ENCODE assay signal across 8 mouse cellular contexts in genomic region chrX:129750094-129750569, GRCm38 (mm10). TPM values are rescaled to one million over a fixed set of nuclear protein-coding genes. Genes with fewer than 3 reads are reported as not detected.
DNase-seq lines count a peak whose midpoint lies in the region; ATAC-seq lines count a peak whose summit lies in the region.

No protein-coding gene starts in this region.

- ATAC-seq in forebrain, embryonic 16.5 days, result peak; percentile 80
- peak; percentile 85 for ATAC-seq in intestine, embryonic 14.5 days (replicated peaks; ENCODE audit: low FRiP score, low TSS enrichment, low read depth)
- ATAC-seq in neural tube, embryonic 14.5 days (ENCODE audit: low read depth), result peak; percentile 76

- no peaks in the 10 kb centered on the region for H3K27me3 ChIP-seq in forebrain, embryonic 16.5 days (replicated peaks; ENCODE audit: control insufficient read depth, insufficient read depth, low read length)
- no peaks in the 10 kb centered on the region for H3K27me3 ChIP-seq in intestine, embryonic 14.5 days (replicated peaks; ENCODE audit: control insufficient read depth, insufficient read depth, low read length)
- no peaks in the 10 kb centered on the region for H3K27me3 ChIP-seq in neural tube, embryonic 14.5 days (ENCODE audit: control insufficient read depth, insufficient read depth, low read length)

- no peaks in the 10 kb centered on the region for H3K36me3 ChIP-seq in forebrain, embryonic 16.5 days (ENCODE audit: control insufficient read depth, insufficient read depth)
- H3K36me3 ChIP-seq in intestine, embryonic 14.5 days (ENCODE audit: control insufficient read depth, insufficient read depth, low read length), result no peaks in the 10 kb centered on the region
- no peaks in the 10 kb centered on the region for H3K36me3 ChIP-seq in neural tube, embryonic 14.5 days (ENCODE audit: control insufficient read depth, insufficient read depth, low read length)

- DNase-seq in layer of hippocampus, adult 11-12 months (ENCODE audit: low spot score), result peak; percentile 13
- no peak for DNase-seq in layer of hippocampus, adult 9-10 months (ENCODE audit: low spot score)
- DNase-seq in adrenal gland, postnatal 4 days (ENCODE audit: low spot score in 2 of 2), result peak; percentile 5
- peak; percentile 65 for DNase-seq in intestine, embryonic 14.5 days (ENCODE audit: low spot score)
- DNase-seq in lung, adult 18-20 months, result peak; percentile 10 to 25
- no peak for DNase-seq in ovary, postnatal 14 days (ENCODE audit: low spot score)

- H3K9ac ChIP-seq in forebrain, embryonic 16.5 days (replicated peaks; ENCODE audit: low read depth, low read length), result peak overlapping the region; percentile 63
- H3K9ac ChIP-seq in intestine, embryonic 14.5 days (ENCODE audit: low read length), result peak overlapping the region; percentile 49
- H3K9ac ChIP-seq in neural tube, embryonic 14.5 days (replicated peaks; ENCODE audit: low read depth, low read length), result peak overlapping the region; percentile 48

- H3K4me3 ChIP-seq in forebrain, embryonic 16.5 days (replicated peaks; ENCODE audit: low read length), result peak overlapping the region; percentile 65
- peak overlapping the region; percentile 42 for H3K4me3 ChIP-seq in intestine, embryonic 14.5 days (ENCODE audit: low read depth, low read length)
- H3K4me3 ChIP-seq in neural tube, embryonic 14.5 days (ENCODE audit: low read depth, low read length), result peak overlapping the region; percentile 54

- 0 out of 2 replicates have a peak overlapping the region, but pooled peaks have one; percentile 53 for H3K27ac ChIP-seq in forebrain, embryonic 16.5 days (ENCODE audit: low read length)
- H3K27ac ChIP-seq in intestine, embryonic 14.5 days (ENCODE audit: low read depth), result no peak overlapping the region
- no peak overlapping the region for H3K27ac ChIP-seq in neural tube, embryonic 14.5 days (ENCODE audit: low read depth, low read length)

- H3K4me1 ChIP-seq in forebrain, embryonic 16.5 days (replicated peaks; ENCODE audit: control insufficient read depth, insufficient read depth, low read length), result no peaks in the 10 kb centered on the region
- H3K4me1 ChIP-seq in intestine, embryonic 14.5 days (replicated peaks; ENCODE audit: control insufficient read depth, insufficient read depth, low read length), result no peaks in the 10 kb centered on the region
- H3K4me1 ChIP-seq in neural tube, embryonic 14.5 days (ENCODE audit: control insufficient read depth, insufficient read depth, low read length), result no peaks in the 10 kb centered on the region

- H3K9me3 ChIP-seq in forebrain, embryonic 16.5 days (ENCODE audit: control insufficient read depth, low read length), result no peaks in the 10 kb centered on the region
- H3K9me3 ChIP-seq in intestine, embryonic 14.5 days (ENCODE audit: control insufficient read depth, low read length), result no peaks in the 10 kb centered on the region
- no peaks in the 10 kb centered on the region for H3K9me3 ChIP-seq in neural tube, embryonic 14.5 days (ENCODE audit: control insufficient read depth, low read length)

- H3K4me2 ChIP-seq in forebrain, embryonic 16.5 days (ENCODE audit: low read length), result peak overlapping the region; percentile 52
- H3K4me2 ChIP-seq in intestine, embryonic 14.5 days (ENCODE audit: low read length), result peak overlapping the region; percentile 49
- H3K4me2 ChIP-seq in neural tube, embryonic 14.5 days (ENCODE audit: low read depth, low read length), result peak overlapping the region; percentile 47

- WGBS in forebrain, embryonic 16.5 days, result 32% methylated on average over 30 of the region's 31 CpGs
- 16% methylated on average over 31 of the region's 31 CpGs for WGBS in intestine, embryonic 14.5 days
- WGBS in neural tube, embryonic 14.5 days, result 15% methylated on average over 31 of the region's 31 CpGs

RNA-seq across cellular contexts. Expression of gene Diaph2, which starts 0.6 kb away (rescaled TPM):
- 10 to 100 TPM; 23.1 to 25.4 TPM for total RNA-seq in adrenal gland, postnatal 4 days (2021)
- polyA plus RNA-seq in forebrain, embryonic 16.5 days (2015; fragmentation: Nextera tagmentation; extraction: Ambion mirVana), result 5.3 and 6.2 TPM in 2 replicates
- 4.5 TPM in 2 replicates for polyA plus RNA-seq in intestine, embryonic 14.5 days (2014; fragmentation: Nextera tagmentation; extraction: Ambion mirVana)
- 2.8 and 4.2 TPM in 2 replicates for polyA plus RNA-seq in neural tube, embryonic 14.5 days (2014; fragmentation: Nextera tagmentation; extraction: Ambion mirVana)

Comparison
In these comparisons a context has a peak if more than half of its experiments do, and no peak if none do; other contexts are left out.
1. DNase-seq: peak in layer of hippocampus, adult 11-12 months (single experiment), adrenal gland, postnatal 4 days (2 of 2), intestine, embryonic 14.5 days (single experiment) and lung, adult 18-20 months (2 of 2); none in layer of hippocampus, adult 9-10 months (single experiment) and ovary, postnatal 14 days (single experiment).
2. Peak in every context shown above with its lines, with median percentiles within 50 percentile points of each other: ATAC-seq, H3K4me2 ChIP-seq, H3K4me3 ChIP-seq and H3K9ac ChIP-seq.